Mouse (Mus musculus): ENCODE data around the gene Unc13b. TPM values are rescaled to one million over a fixed set of nuclear protein-coding genes. Genes with fewer than 3 reads are reported as not detected.
"Not testable (repeated sequence)": the region's sequence is repeated elsewhere in the genome, so short reads cannot be mapped to it uniquely, and the experiment has no call there.

Unc13b gene
- polyA plus RNA-seq, 1 experiment = 54.2 TPM

DNA sequence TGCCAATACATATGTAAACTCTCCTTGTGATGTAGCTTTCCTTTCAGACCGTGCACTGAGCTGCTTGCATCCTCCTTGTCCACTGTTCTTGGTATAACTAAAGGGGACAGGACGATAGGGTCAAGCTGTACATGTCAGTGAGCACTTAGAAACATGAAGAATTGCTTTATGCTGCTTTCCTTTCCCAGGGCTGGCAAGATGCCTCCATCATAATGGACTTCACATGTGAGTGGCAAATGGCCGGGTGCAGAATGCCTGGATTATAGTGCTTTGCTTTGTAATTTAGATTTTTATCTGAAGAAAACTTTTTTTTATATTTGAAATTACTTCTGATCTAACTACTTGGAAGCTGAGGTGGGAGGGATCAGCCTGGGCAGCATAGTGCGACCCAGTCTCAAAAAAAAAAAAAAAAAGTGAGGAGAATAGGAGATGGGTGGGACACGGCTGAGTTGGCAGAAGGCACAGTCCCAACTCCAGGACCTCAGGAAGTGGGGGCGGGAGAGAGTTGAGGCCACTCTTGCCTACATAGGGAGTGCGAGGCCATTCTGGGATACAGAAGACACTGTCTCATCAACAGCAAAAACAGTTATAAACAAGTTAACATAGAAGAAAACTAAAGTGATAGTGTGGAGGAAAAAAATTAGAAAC is 19.4 kb downstream of the Unc13b start:
- DNase-seq (ENCODE audit: extremely low spot score in 1 of 2, low spot score in 1 of 2) = no peak

- no peak for DNase-seq (ENCODE audit: extremely low spot score in 1 of 2, low spot score in 1 of 2)
Measured at GRCm38 (mm10) chr4:43082458-43082857, 23.7 kb downstream of the Unc13b start.

DNA sequence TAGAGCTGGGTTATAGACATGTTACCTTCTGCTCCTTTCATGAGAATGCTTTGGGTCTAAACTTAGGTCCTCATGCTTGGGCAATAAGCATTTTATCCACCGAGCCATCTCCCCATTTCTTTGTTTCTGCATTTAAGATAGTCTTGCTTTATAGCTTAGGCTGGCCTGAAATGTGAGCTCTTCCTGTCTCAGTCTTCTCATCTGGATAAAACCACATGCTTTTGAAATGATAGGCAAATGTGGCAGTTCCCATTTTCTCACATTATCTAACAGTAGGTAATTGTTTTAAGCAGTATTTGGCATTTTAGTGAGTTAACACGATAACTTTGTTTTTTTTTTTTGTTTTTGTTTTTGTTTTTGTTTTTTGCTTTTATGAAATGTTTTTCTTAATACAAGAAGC is 31.2 kb downstream of the Unc13b start:
- no peak for DNase-seq (ENCODE audit: extremely low spot score in 1 of 2, low spot score in 1 of 2)

DNA sequence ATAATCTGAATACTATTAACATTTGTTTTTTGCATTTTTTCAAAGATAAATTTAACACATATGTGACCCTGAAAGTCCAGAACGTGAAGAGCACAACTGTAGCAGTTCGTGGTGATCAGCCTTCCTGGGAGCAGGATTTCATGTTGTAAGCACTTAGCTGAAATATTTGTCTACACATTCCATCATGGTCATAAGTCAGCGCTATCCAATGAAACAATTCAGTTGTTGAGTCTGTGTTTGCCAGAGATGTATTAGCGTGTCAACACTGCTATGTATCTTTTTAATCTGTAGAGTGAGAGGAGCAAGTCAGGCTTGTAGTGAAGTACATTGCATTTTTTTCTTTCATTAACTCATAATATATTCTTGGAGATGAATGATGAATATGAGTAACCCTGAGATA is 32.4 kb downstream of the Unc13b start:
- no peak for DNase-seq (ENCODE audit: extremely low spot score in 1 of 2, low spot score in 1 of 2)

DNA sequence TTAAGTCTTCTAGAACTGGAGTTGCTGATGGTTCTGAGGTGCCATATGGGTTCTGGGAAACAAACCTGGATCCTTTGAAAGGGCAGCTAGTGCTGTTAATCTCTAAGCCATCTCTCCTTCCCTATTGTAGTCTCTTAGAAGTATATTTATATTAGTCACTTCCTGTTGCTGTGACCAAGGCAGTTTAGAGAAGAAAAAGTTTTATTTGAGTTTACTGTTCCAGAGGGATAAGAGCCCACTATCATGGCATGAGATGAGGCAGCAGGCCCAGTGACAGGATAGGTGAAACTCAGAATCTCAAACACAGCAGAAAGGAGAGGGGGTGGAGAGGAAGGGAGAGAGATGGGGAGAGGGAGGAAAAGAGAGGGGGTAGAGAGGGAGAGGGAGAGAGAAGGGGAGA is 54.7 kb downstream of the Unc13b start:
- no peak for DNase-seq (ENCODE audit: extremely low spot score in 1 of 2, low spot score in 1 of 2)

- no peak for DNase-seq (ENCODE audit: extremely low spot score in 1 of 2, low spot score in 1 of 2)
Measured at GRCm38 (mm10) chr4:43114512-43114911, 55.8 kb downstream of the Unc13b start.

DNA sequence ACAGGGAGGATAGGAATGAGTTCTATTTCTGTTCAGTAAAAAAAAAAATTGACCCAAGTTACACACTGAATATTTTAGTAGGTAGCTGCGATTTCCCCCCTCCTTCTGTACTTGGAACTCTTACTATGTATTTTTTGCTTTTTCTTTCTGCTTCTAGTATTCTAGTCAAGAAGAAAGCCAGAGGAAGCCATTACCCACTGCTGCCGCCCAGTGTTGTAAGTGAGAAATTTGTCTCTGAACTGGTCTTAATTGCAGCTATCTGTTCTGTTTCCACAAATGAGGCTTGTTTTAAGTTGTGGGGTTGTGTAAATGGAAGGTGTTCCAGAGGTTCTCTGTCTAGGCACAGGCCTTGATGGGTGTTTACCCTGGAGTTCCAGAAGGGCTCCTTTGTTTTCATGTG is 56.2 kb downstream of the Unc13b start:
- peak; percentile 14 to 79 for DNase-seq (ENCODE audit: extremely low spot score in 1 of 2, low spot score in 1 of 2)

GRCm38 (mm10) chr4:43116249-43116648 is 57.5 kb downstream of the Unc13b start:
- no peak for DNase-seq (ENCODE audit: extremely low spot score in 1 of 2, low spot score in 1 of 2)

- no peak for DNase-seq (ENCODE audit: extremely low spot score in 1 of 2, low spot score in 1 of 2)
Measured at GRCm38 (mm10) chr4:43129750-43130149, 71.0 kb downstream of the Unc13b start.

DNA sequence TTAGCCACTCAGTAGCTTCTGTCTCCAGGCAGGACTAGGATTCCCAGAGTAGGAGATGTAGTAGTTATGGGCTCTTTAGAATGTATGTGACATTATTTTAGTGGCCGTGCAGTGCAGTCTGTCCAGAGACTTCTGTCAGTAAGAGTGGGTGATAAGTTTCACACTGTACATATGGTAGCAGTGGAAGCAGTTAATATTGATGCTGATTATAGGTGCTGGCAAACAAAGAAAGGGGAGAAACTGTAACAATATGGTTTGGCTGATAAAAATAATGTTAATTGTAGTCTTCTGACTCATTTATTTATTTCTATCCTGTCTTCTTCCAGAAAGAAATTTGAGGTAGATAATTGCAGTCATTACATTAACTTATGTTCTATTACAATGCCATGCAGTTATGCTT is 83.9 kb downstream of the Unc13b start:
- DNase-seq (ENCODE audit: extremely low spot score in 1 of 2, low spot score in 1 of 2) = no peak

GRCm38 (mm10) chr4:43152413-43152812 is 93.7 kb downstream of the Unc13b start:
- not testable (repeated sequence) for DNase-seq (ENCODE audit: extremely low spot score in 1 of 2, low spot score in 1 of 2)

- DNase-seq (ENCODE audit: extremely low spot score in 1 of 2, low spot score in 1 of 2) = no peak
Measured at GRCm38 (mm10) chr4:43160045-43160444, 101.3 kb downstream of the Unc13b start.

- DNase-seq (ENCODE audit: extremely low spot score in 1 of 2, low spot score in 1 of 2) = no peak
Measured at GRCm38 (mm10) chr4:43161124-43161657, 102.4 kb downstream of the Unc13b start.

- no peak for DNase-seq (ENCODE audit: extremely low spot score in 1 of 2, low spot score in 1 of 2)
Measured at GRCm38 (mm10) chr4:43163205-43163604, 104.5 kb downstream of the Unc13b start.

DNA sequence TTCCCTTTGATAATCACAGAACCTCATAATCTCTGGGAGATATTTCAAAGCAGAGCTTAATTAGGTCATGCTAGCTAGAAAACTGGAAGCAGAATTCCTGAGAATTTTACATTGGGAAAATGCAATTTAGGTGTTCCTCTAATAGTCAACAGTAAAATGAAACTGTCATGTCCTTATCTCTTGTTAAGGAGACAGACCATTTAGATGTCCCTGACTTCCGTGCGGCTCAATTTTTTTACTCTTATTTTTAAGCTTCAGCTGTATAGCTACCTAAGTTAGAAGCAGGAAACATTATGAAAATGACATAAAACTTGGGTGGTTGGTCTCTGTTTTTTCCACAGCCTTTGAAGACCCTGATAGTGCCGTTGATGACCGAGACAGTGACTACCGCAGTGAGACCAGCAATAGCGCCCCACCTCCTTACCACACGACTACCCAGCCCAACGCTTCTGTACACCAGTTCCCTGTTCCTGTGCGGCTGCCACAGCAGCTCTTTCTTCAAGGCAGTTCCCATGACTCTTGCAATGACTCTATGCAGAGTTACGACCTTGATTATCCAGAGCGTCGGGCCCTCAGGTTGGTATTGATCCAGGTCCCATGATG is 106.8 kb downstream of the Unc13b start:
- DNase-seq (ENCODE audit: extremely low spot score in 1 of 2, low spot score in 1 of 2) = no peak

GRCm38 (mm10) chr4:43170028-43170427 is 111.3 kb downstream of the Unc13b start:
- no peak for DNase-seq (ENCODE audit: extremely low spot score in 1 of 2, low spot score in 1 of 2)

- DNase-seq (ENCODE audit: extremely low spot score in 1 of 2, low spot score in 1 of 2) = no peak
Measured at GRCm38 (mm10) chr4:43177126-43177525, 118.4 kb downstream of the Unc13b start.

GRCm38 (mm10) chr4:43182474-43183168 is 123.9 kb downstream of the Unc13b start:
- peak in 1 of 2 experiments; percentile 40 for DNase-seq (ENCODE audit: extremely low spot score in 1 of 2, low spot score in 1 of 2)

GRCm38 (mm10) chr4:43187439-43187838 is 128.7 kb downstream of the Unc13b start:
- peak in 1 of 2 experiments; percentile 22 for DNase-seq (ENCODE audit: extremely low spot score in 1 of 2, low spot score in 1 of 2)

- DNase-seq (ENCODE audit: extremely low spot score in 1 of 2, low spot score in 1 of 2) = peak in 1 of 2 experiments; percentile 72
Measured at GRCm38 (mm10) chr4:43189381-43189780, 130.6 kb downstream of the Unc13b start.

- peak in 1 of 2 experiments; percentile 56 for DNase-seq (ENCODE audit: extremely low spot score in 1 of 2, low spot score in 1 of 2)
Measured at GRCm38 (mm10) chr4:43204946-43205345, 146.2 kb downstream of the Unc13b start.

DNA sequence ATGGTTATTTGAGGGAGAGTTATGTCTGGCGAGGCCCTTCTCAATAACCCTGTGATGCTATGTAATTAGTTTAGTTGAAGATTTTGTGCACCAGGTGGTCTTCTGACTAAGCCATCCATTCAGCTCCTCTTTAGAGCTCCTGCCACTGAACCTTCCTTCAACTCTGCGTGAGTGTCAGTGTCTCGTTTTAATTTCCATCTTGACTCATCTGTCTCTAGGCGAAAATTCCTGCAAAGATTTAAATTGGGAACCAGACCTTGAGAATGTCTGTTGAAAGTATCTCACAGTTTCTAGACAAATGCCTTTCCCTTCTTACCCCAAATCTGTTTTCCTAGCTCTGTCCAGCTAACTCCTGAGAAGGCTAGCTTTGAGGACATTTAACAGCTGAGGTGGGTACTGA is 146.8 kb downstream of the Unc13b start:
- DNase-seq (ENCODE audit: extremely low spot score in 1 of 2, low spot score in 1 of 2) = peak in 1 of 2 experiments; percentile 50
